Comparison of ENCODE assay signal across 10 mouse cellular contexts in genomic region chr14:32827994-32828650, GRCm38 (mm10). TPM values are rescaled to one million over a fixed set of nuclear protein-coding genes. Genes with fewer than 3 reads are reported as not detected.
DNase-seq lines count a peak whose midpoint lies in the region; ATAC-seq and TF ChIP-seq lines count a peak whose summit lies in the region.
"Had no signal": no experiment of that assay in that cellular context is flagged by ENCODE, and none has a peak within 500 bp of the region (broad histone marks: within the 10 kb centered on the region; RNA-seq: fewer than 3 reads in every experiment).

No protein-coding gene starts in this region.

- peak; percentile 41 for ATAC-seq in embryonic facial prominence, embryonic 14.5 days (ENCODE audit: low read depth)
- peak; percentile 28 for ATAC-seq in lung, embryonic 14.5 days (ENCODE audit: insufficient read depth)
- no peak for ATAC-seq in hindbrain, embryonic 14.5 days (ENCODE audit: low FRiP score)

- 43% methylated on average over 6 of the region's 6 CpGs for WGBS in embryonic facial prominence, embryonic 14.5 days
- WGBS in lung, embryonic 14.5 days, result 28% methylated on average over 6 of the region's 6 CpGs
- 45% methylated on average over 6 of the region's 6 CpGs for WGBS in hindbrain, embryonic 14.5 days

- TF ChIP-seq CTCF in lung, embryonic 14.5 days (IDR thresholded peaks at IDR 0.05; ENCODE audit: low read depth), result peak; percentile 31; the same call in 1 of the 2 replicates

- peak; percentile 20 to 28 for DNase-seq in frontal cortex, postnatal 36 days (ENCODE audit: low spot score in 2 of 2)
- no peak for DNase-seq in frontal cortex, postnatal 14 days (ENCODE audit: low spot score in 2 of 2)
- peak; percentile 75 for DNase-seq in embryonic facial prominence, embryonic 14.5 days (ENCODE audit: low spot score)
- DNase-seq in heart, postnatal 36 days, result peak; percentile 43 to 57
- peak; percentile 74 for DNase-seq in lung, embryonic 14.5 days
- no peak for DNase-seq in cerebellum, adult 9-10 months
- DNase-seq in hindbrain, embryonic 14.5 days (ENCODE audit: low spot score), result no peak
- DNase-seq in cerebellum, adult 9-11 months, result no peak

- no peak overlapping the region for H3K4me2 ChIP-seq in embryonic facial prominence, embryonic 14.5 days (ENCODE audit: low read depth, low read length)
- H3K4me2 ChIP-seq in lung, embryonic 14.5 days, result no peak overlapping the region
- H3K4me2 ChIP-seq in hindbrain, embryonic 14.5 days (replicated peaks), result no peak overlapping the region

- no peaks in the 10 kb centered on the region for H3K27me3 ChIP-seq in embryonic facial prominence, embryonic 14.5 days (replicated peaks; ENCODE audit: control insufficient read depth, insufficient read depth, low read length)
- H3K27me3 ChIP-seq in lung, embryonic 14.5 days (ENCODE audit: insufficient read depth, low read length), result no peaks in the 10 kb centered on the region
- no peaks in the 10 kb centered on the region for H3K27me3 ChIP-seq in hindbrain, embryonic 14.5 days (ENCODE audit: control insufficient read depth, insufficient read depth, low read length)
- H3K27me3 ChIP-seq: CH12.LX had no signal

- intact Hi-C loops in heart, postnatal 36 days (cut with DNase I), result no loop called here

- no peak overlapping the region for H3K9ac ChIP-seq in embryonic facial prominence, embryonic 14.5 days (ENCODE audit: low read depth, low read length)
- no peak overlapping the region for H3K9ac ChIP-seq in lung, embryonic 14.5 days
- no peak overlapping the region for H3K9ac ChIP-seq in hindbrain, embryonic 14.5 days

- peaks cover 40% of the 10 kb centered on the region for H3K4me1 ChIP-seq in embryonic facial prominence, embryonic 14.5 days (ENCODE audit: control insufficient read depth, insufficient read depth, low read length)
- peaks cover 41% of the 10 kb centered on the region for H3K4me1 ChIP-seq in lung, embryonic 14.5 days (ENCODE audit: insufficient read depth)
- 0 out of 2 replicates have a peak, but pooled peaks cover 5% of the 10 kb centered on the region for H3K4me1 ChIP-seq in hindbrain, embryonic 14.5 days (replicated peaks; ENCODE audit: control insufficient read depth, insufficient read depth, low read length)

- H3K36me3 ChIP-seq in embryonic facial prominence, embryonic 14.5 days (ENCODE audit: control insufficient read depth, insufficient read depth, low read length), result no peaks in the 10 kb centered on the region
- H3K36me3 ChIP-seq in lung, embryonic 14.5 days (ENCODE audit: insufficient read depth), result no peaks in the 10 kb centered on the region
- no peaks in the 10 kb centered on the region for H3K36me3 ChIP-seq in hindbrain, embryonic 14.5 days (replicated peaks; ENCODE audit: control insufficient read depth, insufficient read depth)

- H3K9me3 ChIP-seq in embryonic facial prominence, embryonic 14.5 days (ENCODE audit: control insufficient read depth, low read length), result no peaks in the 10 kb centered on the region
- H3K9me3 ChIP-seq in lung, embryonic 14.5 days (ENCODE audit: low read depth, low read length), result no peaks in the 10 kb centered on the region
- H3K9me3 ChIP-seq in hindbrain, embryonic 14.5 days (ENCODE audit: control insufficient read depth, low read length), result peaks cover 10% of the 10 kb centered on the region; the same call in 1 of the 2 replicates

- peak overlapping the region; percentile 70 for H3K27ac ChIP-seq in embryonic facial prominence, embryonic 14.5 days (replicated peaks; ENCODE audit: low read depth, low read length)
- peak overlapping the region; percentile 90 for H3K27ac ChIP-seq in lung, embryonic 14.5 days (ENCODE audit: low read depth)
- no peak overlapping the region for H3K27ac ChIP-seq in hindbrain, embryonic 14.5 days

- no peak overlapping the region for H3K4me3 ChIP-seq in embryonic facial prominence, embryonic 14.5 days (ENCODE audit: low read depth, low read length)
- no peak overlapping the region for H3K4me3 ChIP-seq in lung, embryonic 14.5 days (ENCODE audit: low read depth, low read length)
- no peak overlapping the region for H3K4me3 ChIP-seq in hindbrain, embryonic 14.5 days (replicated peaks; ENCODE audit: low read length)

RNA-seq across cellular contexts. Expression of gene Fam170b, which starts 5.6 kb away (rescaled TPM):
- not detected in 2 replicates for polyA plus RNA-seq in embryonic facial prominence, embryonic 14.5 days (2014; fragmentation: Nextera tagmentation; extraction: Ambion mirVana)
- under 1 TPM in 1 of 2 experiments, not detected in 1; 0.17 TPM for total RNA-seq in heart, postnatal 36 days (2021)
- 0.17 TPM in 1 of 2 replicates, not detected in the other for polyA plus RNA-seq in lung, embryonic 14.5 days (2014; fragmentation: Nextera tagmentation; extraction: Ambion mirVana)
- not detected in 2 replicates for polyA plus RNA-seq in hindbrain, embryonic 14.5 days (2014; fragmentation: Nextera tagmentation; extraction: Ambion mirVana)
- total RNA-seq: CH12.LX; left cerebral cortex, adult 8-10 months had no signal

RNA-seq across cellular contexts. Expression of gene Vstm4, which starts 28.4 kb away (rescaled TPM):
- 38.0 and 40.2 TPM in 2 replicates for polyA plus RNA-seq in embryonic facial prominence, embryonic 14.5 days (2014; fragmentation: Nextera tagmentation; extraction: Ambion mirVana)
- total RNA-seq in heart, postnatal 36 days (2021), result 10 to 100 TPM in 1 of 2 experiments, 1 to 10 TPM in 1; 7.0 to 10.2 TPM
- polyA plus RNA-seq in lung, embryonic 14.5 days (2014; fragmentation: Nextera tagmentation; extraction: Ambion mirVana), result 52.5 and 56.2 TPM in 2 replicates
- polyA plus RNA-seq in hindbrain, embryonic 14.5 days (2014; fragmentation: Nextera tagmentation; extraction: Ambion mirVana), result 12.6 and 12.8 TPM in 2 replicates
- total RNA-seq: CH12.LX had no signal

RNA-seq across cellular contexts. Expression of gene Tmem273, which starts 42.4 kb away (rescaled TPM):
- 1.6 and 2.7 TPM in 2 replicates for polyA plus RNA-seq in embryonic facial prominence, embryonic 14.5 days (2014; fragmentation: Nextera tagmentation; extraction: Ambion mirVana)
- under 1 TPM; 0.97 to 0.98 TPM for total RNA-seq in heart, postnatal 36 days (2021)
- 1.1 and 1.4 TPM in 2 replicates for polyA plus RNA-seq in lung, embryonic 14.5 days (2014; fragmentation: Nextera tagmentation; extraction: Ambion mirVana)
- 0.86 and 0.97 TPM in 2 replicates for polyA plus RNA-seq in hindbrain, embryonic 14.5 days (2014; fragmentation: Nextera tagmentation; extraction: Ambion mirVana)

Comparison
In these comparisons a context has a peak if more than half of its experiments do, and no peak if none do; other contexts are left out.
1. DNase-seq: peak in frontal cortex, postnatal 36 days (2 of 2), embryonic facial prominence, embryonic 14.5 days (single experiment), heart, postnatal 36 days (2 of 2) and lung, embryonic 14.5 days (single experiment); none in frontal cortex, postnatal 14 days (0 of 2), cerebellum, adult 9-10 months (single experiment), hindbrain, embryonic 14.5 days (single experiment) and cerebellum, adult 9-11 months (single experiment).